Mouse (Mus musculus) testis, adult 2 months (tissue): ENCODE data around the gene Cog6.

Experiments
- CTCF ChIP-seq: fragments of 200-500 bp; IDR thresholded peaks from 2 replicates; pipeline ENCODE4 v1.5.1; 2012; ENCODE audit warnings: low read depth, mild to moderate bottlenecking, inconsistent platforms, low read length, moderate library complexity; ENCODE audit not compliant: control insufficient read depth, insufficient read depth, insufficient replicate concordance
- POLR2A ChIP-seq: fragments of 200-500 bp; IDR thresholded peaks from 2 replicates; pipeline ENCODE4 v1.6.1; 2012; ENCODE audit warnings: low read depth, mild to moderate bottlenecking, inconsistent platforms, low read length, moderate library complexity; ENCODE audit not compliant: control insufficient read depth

- TF ChIP-seq CTCF (no peak), POLR2A (no peak)
These were observed 9.6 kb downstream of the Cog6 start for GRCm38 (mm10) chr3:53007411-53007810.
